8 mouse cellular contexts compared by ENCODE assay signal in the genomic region with DNA sequence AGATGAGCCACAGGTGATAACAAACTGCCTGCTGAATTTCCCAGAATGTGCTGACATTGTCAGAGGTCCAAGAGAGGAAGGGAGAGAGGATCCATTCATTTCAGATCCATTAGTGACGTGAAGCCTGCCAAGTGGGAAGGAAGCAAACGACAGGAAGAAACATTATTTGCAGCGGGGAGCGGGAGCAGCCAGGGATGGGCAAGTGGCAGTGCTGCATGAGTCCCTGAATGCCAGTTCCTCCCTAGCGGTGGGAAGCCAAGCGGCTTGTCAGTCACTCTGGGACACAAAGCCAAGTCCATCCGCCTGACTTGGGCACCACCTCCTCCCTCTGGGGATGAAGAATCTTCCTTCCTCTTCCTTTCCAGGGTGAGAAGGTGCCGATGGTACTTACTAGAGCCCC.
DNase-seq lines count a peak whose midpoint lies in the region; ATAC-seq and TF ChIP-seq lines count a peak whose summit lies in the region.
"Had no signal": no experiment of that assay in that cellular context is flagged by ENCODE, and none has a peak within 500 bp of the region (broad histone marks: within the 10 kb centered on the region; RNA-seq: fewer than 3 reads in every experiment).

No protein-coding gene starts in this region.

- no peaks in the 10 kb centered on the region for H3K9me3 ChIP-seq in embryonic facial prominence, embryonic 14.5 days (ENCODE audit: control insufficient read depth, low read length)
- no peaks in the 10 kb centered on the region for H3K9me3 ChIP-seq in stomach, postnatal 0 days (ENCODE audit: control insufficient read depth, low read length)
- no peaks in the 10 kb centered on the region for H3K9me3 ChIP-seq in midbrain, embryonic 15.5 days
- H3K9me3 ChIP-seq: liver, embryonic 13.5 days had no signal

- no peak for TF ChIP-seq EP300 in stomach, postnatal 0 days (optimal IDR thresholded peaks at IDR 0.05)

- no peak for TF ChIP-seq POLR2A in lung, adult 2 months (IDR thresholded peaks at IDR 0.05; ENCODE audit: borderline replicate concordance, extremely low read depth, low read depth, low read length)

- 14% methylated on average over 8 of the region's 8 CpGs for WGBS in lung, adult 2 months
- 40% methylated on average over 8 of the region's 8 CpGs for WGBS in embryonic facial prominence, embryonic 14.5 days
- 28% methylated on average over 8 of the region's 8 CpGs for WGBS in stomach, postnatal 0 days
- WGBS in midbrain, embryonic 15.5 days, result 58% methylated on average over 8 of the region's 8 CpGs

- no peak for TF ChIP-seq CTCF in lung, adult 2 months (IDR thresholded peaks at IDR 0.05; ENCODE audit: insufficient read depth, low read length)
- TF ChIP-seq CTCF in stomach, postnatal 0 days (IDR thresholded peaks at IDR 0.05; ENCODE audit: low read depth), result 0 out of 2 replicates have a peak, but pooled peaks have one; percentile 6

- H3K36me3 ChIP-seq in embryonic facial prominence, embryonic 14.5 days (ENCODE audit: control insufficient read depth, insufficient read depth, low read length), result no peaks in the 10 kb centered on the region
- no peaks in the 10 kb centered on the region for H3K36me3 ChIP-seq in stomach, postnatal 0 days (ENCODE audit: control insufficient read depth, insufficient read depth, low read length)
- H3K36me3 ChIP-seq in midbrain, embryonic 15.5 days (replicated peaks), result no peaks in the 10 kb centered on the region
- H3K36me3 ChIP-seq: liver, embryonic 13.5 days had no signal

- peak overlapping the region; percentile 50; the same call in 1 of the 2 replicates for H3K27ac ChIP-seq in embryonic facial prominence, embryonic 14.5 days (replicated peaks; ENCODE audit: low read depth, low read length)
- no peak overlapping the region for H3K27ac ChIP-seq in stomach, postnatal 0 days (replicated peaks)
- H3K27ac ChIP-seq in midbrain, embryonic 15.5 days, result no peak overlapping the region
- H3K27ac ChIP-seq: liver, embryonic 13.5 days had no signal

- DNase-seq in lung, adult 18-20 months, result peak; percentile 46 to 58
- no peak for DNase-seq in lung, adult 2 months
- DNase-seq in embryonic facial prominence, embryonic 14.5 days (ENCODE audit: low spot score), result peak; percentile 36
- DNase-seq in kidney, postnatal 10 days, result peak; percentile 51
- DNase-seq in stomach, postnatal 0 days (ENCODE audit: low spot score), result peak; percentile 34
- no peak for DNase-seq in MN1 (ENCODE audit: low spot score)
- DNase-seq: liver, embryonic 13.5 days had no signal

- H3K4me1 ChIP-seq in lung, adult 2 months (ENCODE audit: control insufficient read depth, insufficient read depth, low read length), result no peaks in the 10 kb centered on the region
- H3K4me1 ChIP-seq in embryonic facial prominence, embryonic 14.5 days (ENCODE audit: control insufficient read depth, insufficient read depth, low read length), result peaks cover 31% of the 10 kb centered on the region
- peaks cover 4% of the 10 kb centered on the region; the same call in 1 of the 2 replicates for H3K4me1 ChIP-seq in stomach, postnatal 0 days (replicated peaks; ENCODE audit: control insufficient read depth, insufficient read depth)
- no peaks in the 10 kb centered on the region for H3K4me1 ChIP-seq in midbrain, embryonic 15.5 days
- H3K4me1 ChIP-seq: liver, embryonic 13.5 days had no signal

- no peak overlapping the region for H3K9ac ChIP-seq in embryonic facial prominence, embryonic 14.5 days (ENCODE audit: low read depth, low read length)
- H3K9ac ChIP-seq in stomach, postnatal 0 days (ENCODE audit: low read length), result no peak overlapping the region
- no peak overlapping the region for H3K9ac ChIP-seq in midbrain, embryonic 15.5 days
- H3K9ac ChIP-seq: liver, embryonic 13.5 days had no signal

- peak overlapping the region; percentile 8; the same call in 1 of the 2 replicates for H3K4me2 ChIP-seq in embryonic facial prominence, embryonic 14.5 days (ENCODE audit: low read depth, low read length)
- H3K4me2 ChIP-seq in stomach, postnatal 0 days (replicated peaks; ENCODE audit: low read depth), result peak overlapping the region; percentile 35
- no peak overlapping the region for H3K4me2 ChIP-seq in midbrain, embryonic 15.5 days
- H3K4me2 ChIP-seq: liver, embryonic 13.5 days had no signal

- no peak overlapping the region for H3K4me3 ChIP-seq in lung, adult 2 months (replicated peaks; ENCODE audit: extremely low read depth, low read depth, low read length)
- H3K4me3 ChIP-seq in embryonic facial prominence, embryonic 14.5 days (ENCODE audit: low read depth, low read length), result no peak overlapping the region
- no peak overlapping the region for H3K4me3 ChIP-seq in stomach, postnatal 0 days (ENCODE audit: low read depth, low read length)
- H3K4me3 ChIP-seq in midbrain, embryonic 15.5 days, result no peak overlapping the region
- H3K4me3 ChIP-seq: liver, embryonic 13.5 days had no signal

- no peak for ATAC-seq in embryonic facial prominence, embryonic 14.5 days (ENCODE audit: low read depth)
- no peak for ATAC-seq in stomach, postnatal 0 days (ENCODE audit: low FRiP score, low TSS enrichment)
- ATAC-seq in midbrain, embryonic 15.5 days (replicated peaks), result no peak

- H3K27me3 ChIP-seq in embryonic facial prominence, embryonic 14.5 days (replicated peaks; ENCODE audit: control insufficient read depth, insufficient read depth, low read length), result no peaks in the 10 kb centered on the region
- no peaks in the 10 kb centered on the region for H3K27me3 ChIP-seq in stomach, postnatal 0 days (ENCODE audit: control insufficient read depth, insufficient read depth, low read length)
- H3K27me3 ChIP-seq in midbrain, embryonic 15.5 days (replicated peaks), result no peaks in the 10 kb centered on the region
- H3K27me3 ChIP-seq: liver, embryonic 13.5 days had no signal

Comparison
In these comparisons a context has a peak if more than half of its experiments do, and no peak if none do; other contexts are left out.
1. DNase-seq: peak in lung, adult 18-20 months (2 of 2), embryonic facial prominence, embryonic 14.5 days (single experiment), kidney, postnatal 10 days (single experiment) and stomach, postnatal 0 days (single experiment); none in lung, adult 2 months (single experiment) and MN1 (single experiment).